Mouse (Mus musculus) layer of hippocampus, postnatal 25 days (tissue): ENCODE data around the gene Igdcc4. TPM values are rescaled to one million over a fixed set of nuclear protein-coding genes. Genes with fewer than 3 reads are reported as not detected.

Source experiments
- DNase-seq, 2 experiments: peaks; one replicate each; pipeline ENCODE4 v3.0.0; 2022; ENCODE audit warnings: mixed read lengths in 2 of 2, low spot score in 1 of 2; ENCODE audit errors: extremely low spot score in 1 of 2
- total RNA-seq, 2 experiments: library from RNA; stranded (reverse); gene quantifications; 2 replicates each; pipeline ENCODE4 v1.2.3; 2021

Gene Igdcc4
- total RNA-seq, 2 experiments from 2014 or later: 30.5 to 33.1 TPM

- no peak for DNase-seq
These were observed 52.0 kb downstream of the Igdcc4 start for GRCm38 (mm10) chr9:65153331-65153711.

- DNase-seq: no peak
These were observed 53.6 kb downstream of the Igdcc4 start for GRCm38 (mm10) chr9:65154692-65155455.

GRCm38 (mm10) chr9:65156604-65157003 is 55.3 kb downstream of the Igdcc4 start:
- no peak for DNase-seq

- DNase-seq: no peak
These were observed 56.3 kb downstream of the Igdcc4 start for GRCm38 (mm10) chr9:65157631-65158030.

- no peak for DNase-seq
These were observed 59.9 kb downstream of the Igdcc4 start for GRCm38 (mm10) chr9:65161188-65161587.

- DNase-seq: no peak
These were observed 60.6 kb downstream of the Igdcc4 start for GRCm38 (mm10) chr9:65161881-65162280.

GRCm38 (mm10) chr9:65162711-65163639 is 61.7 kb downstream of the Igdcc4 start:
- DNase-seq: peak in 1 of 2 experiments; percentile 36

GRCm38 (mm10) chr9:65164870-65165269 is 63.6 kb downstream of the Igdcc4 start:
- no peak for DNase-seq

GRCm38 (mm10) chr9:65166386-65166785 is 65.1 kb downstream of the Igdcc4 start:
- DNase-seq: no peak

- no peak for DNase-seq
These were observed 67.2 kb downstream of the Igdcc4 start for GRCm38 (mm10) chr9:65168534-65168933.

GRCm38 (mm10) chr9:65168952-65169351 is 67.7 kb downstream of the Igdcc4 start:
- no peak for DNase-seq

- no peak for DNase-seq
These were observed 71.4 kb downstream of the Igdcc4 start for GRCm38 (mm10) chr9:65172654-65173053.

- DNase-seq: no peak
These were observed 74.1 kb downstream of the Igdcc4 start for GRCm38 (mm10) chr9:65175234-65175938.

- DNase-seq: no peak
These were observed 74.9 kb downstream of the Igdcc4 start for GRCm38 (mm10) chr9:65175939-65176871.

- no peak for DNase-seq
These were observed 76.2 kb downstream of the Igdcc4 start for GRCm38 (mm10) chr9:65177497-65177896.

GRCm38 (mm10) chr9:65177912-65178311 is 76.6 kb downstream of the Igdcc4 start:
- no peak for DNase-seq

- no peak for DNase-seq
These were observed 77.3 kb downstream of the Igdcc4 start for GRCm38 (mm10) chr9:65178336-65179213.

- DNase-seq: no peak
These were observed 78.7 kb downstream of the Igdcc4 start for GRCm38 (mm10) chr9:65179817-65180624.
